17 mouse cellular contexts compared by ENCODE assay signal in the genomic region with DNA sequence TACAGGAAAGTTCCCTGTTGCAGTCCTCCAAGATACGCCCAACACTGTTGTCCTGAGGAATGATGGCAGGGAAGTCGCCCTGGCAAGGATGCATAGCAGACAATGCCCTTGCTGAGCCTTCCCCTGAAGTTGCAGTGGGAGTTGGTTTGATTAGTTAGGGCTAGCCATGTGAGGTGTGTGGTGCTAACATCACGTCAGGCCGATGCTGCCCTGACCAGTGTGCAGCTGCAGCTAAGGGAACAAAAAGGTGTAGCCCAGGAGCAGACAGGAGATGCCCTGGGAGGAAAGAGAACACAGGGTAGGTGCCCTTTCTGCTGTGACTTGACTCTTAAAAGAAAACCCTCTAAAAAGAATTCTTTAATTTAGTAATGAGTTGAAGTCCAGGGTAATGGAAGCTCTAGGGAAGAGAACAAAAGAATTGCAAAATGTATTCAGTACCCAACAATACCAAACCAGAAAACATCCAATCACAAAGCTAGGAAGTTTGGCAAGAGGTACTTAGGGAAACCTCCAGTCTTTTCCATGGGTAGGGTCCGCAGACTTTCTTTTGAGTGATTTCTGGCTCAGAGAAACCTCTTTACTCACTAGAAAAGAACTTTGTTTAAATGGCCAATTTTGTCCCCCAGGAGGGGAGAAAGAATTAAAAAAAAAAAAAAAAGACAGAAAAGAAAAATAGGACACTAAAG. TPM values are rescaled to one million over a fixed set of nuclear protein-coding genes. Genes with fewer than 3 reads are reported as not detected.
DNase-seq lines count a peak whose midpoint lies in the region; ATAC-seq and TF ChIP-seq lines count a peak whose summit lies in the region.
"Had no signal": no experiment of that assay in that cellular context is flagged by ENCODE, and none has a peak within 500 bp of the region (broad histone marks: within the 10 kb centered on the region; RNA-seq: fewer than 3 reads in every experiment).

No protein-coding gene starts in this region.

- peaks cover 14% of the 10 kb centered on the region; the same call in 1 of the 2 replicates for H3K4me1 ChIP-seq in embryonic facial prominence, embryonic 14.5 days (ENCODE audit: control insufficient read depth, insufficient read depth, low read length)
- no peaks in the 10 kb centered on the region for H3K4me1 ChIP-seq in hindbrain, embryonic 14.5 days (replicated peaks; ENCODE audit: control insufficient read depth, insufficient read depth, low read length)
- H3K4me1 ChIP-seq in midbrain, postnatal 0 days (ENCODE audit: insufficient read depth, low read length), result no peaks in the 10 kb centered on the region
- H3K4me1 ChIP-seq: liver, embryonic 15.5 days had no signal

- H3K9ac ChIP-seq in embryonic facial prominence, embryonic 14.5 days (ENCODE audit: low read depth, low read length), result no peak overlapping the region
- no peak overlapping the region for H3K9ac ChIP-seq in hindbrain, embryonic 14.5 days
- H3K9ac ChIP-seq in midbrain, postnatal 0 days (replicated peaks; ENCODE audit: low read length, poor library complexity, severe bottlenecking), result no peak overlapping the region
- H3K9ac ChIP-seq: embryonic facial prominence, embryonic 13.5 days; kidney, embryonic 15.5 days; liver, embryonic 15.5 days had no signal

- H3K27ac ChIP-seq in gastrocnemius, adult 2 months, result peak overlapping the region; percentile 31
- 0 out of 2 replicates have a peak overlapping the region, but pooled peaks have one; percentile 10 for H3K27ac ChIP-seq in embryonic facial prominence, embryonic 14.5 days (replicated peaks; ENCODE audit: low read depth, low read length)
- peak overlapping the region; percentile 59 for H3K27ac ChIP-seq in hindbrain, embryonic 14.5 days
- H3K27ac ChIP-seq in midbrain, postnatal 0 days (ENCODE audit: low read depth, low read length), result no peak overlapping the region
- H3K27ac ChIP-seq: embryonic facial prominence, embryonic 13.5 days; kidney, embryonic 15.5 days; liver, embryonic 15.5 days had no signal

- H3K9me3 ChIP-seq in embryonic facial prominence, embryonic 14.5 days (ENCODE audit: control insufficient read depth, low read length), result no peaks in the 10 kb centered on the region
- H3K9me3 ChIP-seq in hindbrain, embryonic 14.5 days (ENCODE audit: control insufficient read depth, low read length), result no peaks in the 10 kb centered on the region
- no peaks in the 10 kb centered on the region for H3K9me3 ChIP-seq in midbrain, postnatal 0 days (ENCODE audit: low read length)
- H3K9me3 ChIP-seq: embryonic facial prominence, embryonic 13.5 days; kidney, embryonic 15.5 days; liver, embryonic 15.5 days had no signal

- H3K4me2 ChIP-seq in embryonic facial prominence, embryonic 14.5 days (ENCODE audit: low read depth, low read length), result no peak overlapping the region
- no peak overlapping the region for H3K4me2 ChIP-seq in hindbrain, embryonic 14.5 days (replicated peaks)
- no peak overlapping the region for H3K4me2 ChIP-seq in midbrain, postnatal 0 days (ENCODE audit: low read depth, low read length, poor library complexity, severe bottlenecking)
- H3K4me2 ChIP-seq: embryonic facial prominence, embryonic 13.5 days; kidney, embryonic 15.5 days; liver, embryonic 15.5 days had no signal

- intact Hi-C loops in gastrocnemius, adult 2 months (cut with DNase I), result no loop called here
- intact Hi-C loops in gastrocnemius, postnatal 14 days (cut with DNase I; ENCODE audit: low total_unique reads), result no loop called here

- no peak overlapping the region for H3K4me3 ChIP-seq in gastrocnemius, adult 2 months
- no peak overlapping the region for H3K4me3 ChIP-seq in embryonic facial prominence, embryonic 14.5 days (ENCODE audit: low read depth, low read length)
- no peak overlapping the region for H3K4me3 ChIP-seq in hindbrain, embryonic 14.5 days (replicated peaks; ENCODE audit: low read length)
- H3K4me3 ChIP-seq in midbrain, postnatal 0 days (ENCODE audit: low read depth, low read length), result no peak overlapping the region
- H3K4me3 ChIP-seq: embryonic facial prominence, embryonic 13.5 days; kidney, embryonic 15.5 days; liver, embryonic 15.5 days; myocyte had no signal

- no peak for ATAC-seq in embryonic facial prominence, embryonic 14.5 days (ENCODE audit: low read depth)
- peak; percentile 75; the same call in 1 of the 2 replicates for ATAC-seq in hindbrain, embryonic 14.5 days (ENCODE audit: low FRiP score)
- no peak for ATAC-seq in midbrain, postnatal 0 days (ENCODE audit: low FRiP score)

- TF ChIP-seq CTCF in gastrocnemius, adult 2 months (IDR thresholded peaks at IDR 0.05), result no peak
- no peak for TF ChIP-seq CTCF in midbrain, postnatal 0 days (IDR thresholded peaks at IDR 0.05)

- 0 out of 2 replicates have a peak, but pooled peaks cover 1% of the 10 kb centered on the region for H3K36me3 ChIP-seq in embryonic facial prominence, embryonic 14.5 days (ENCODE audit: control insufficient read depth, insufficient read depth, low read length)
- peaks cover 33% of the 10 kb centered on the region for H3K36me3 ChIP-seq in hindbrain, embryonic 14.5 days (replicated peaks; ENCODE audit: control insufficient read depth, insufficient read depth)
- peaks cover 7% of the 10 kb centered on the region for H3K36me3 ChIP-seq in midbrain, postnatal 0 days (ENCODE audit: insufficient read depth, low read length)
- H3K36me3 ChIP-seq: liver, embryonic 15.5 days had no signal

- 80% methylated on average over 5 of the region's 5 CpGs for WGBS in embryonic facial prominence, embryonic 14.5 days
- 40% methylated on average over 5 of the region's 5 CpGs for WGBS in hindbrain, embryonic 14.5 days
- 50% methylated on average over 5 of the region's 5 CpGs for WGBS in midbrain, postnatal 0 days

- DNase-seq in gastrocnemius, adult 2 months, result no peak
- no peak for DNase-seq in gastrocnemius, postnatal 14 days
- no peak for DNase-seq in embryonic facial prominence, embryonic 14.5 days (ENCODE audit: low spot score)
- DNase-seq in hindbrain, embryonic 14.5 days (ENCODE audit: low spot score), result no peak
- DNase-seq in midbrain, postnatal 0 days (ENCODE audit: low spot score), result peak; percentile 51
- no peak for DNase-seq in urinary bladder, postnatal 4 days (ENCODE audit: low spot score in 2 of 2)
- DNase-seq in kidney, postnatal 14 days, result no peak
- DNase-seq in kidney, adult 11 months, result no peak
- DNase-seq: adrenal gland, postnatal 36 days; cerebellum, adult 11 months had no signal

- no peaks in the 10 kb centered on the region for H3K27me3 ChIP-seq in embryonic facial prominence, embryonic 14.5 days (replicated peaks; ENCODE audit: control insufficient read depth, insufficient read depth, low read length)
- no peaks in the 10 kb centered on the region for H3K27me3 ChIP-seq in hindbrain, embryonic 14.5 days (ENCODE audit: control insufficient read depth, insufficient read depth, low read length)
- no peaks in the 10 kb centered on the region for H3K27me3 ChIP-seq in midbrain, postnatal 0 days (ENCODE audit: insufficient read depth, low read length)
- H3K27me3 ChIP-seq: embryonic facial prominence, embryonic 13.5 days; kidney, embryonic 15.5 days; liver, embryonic 15.5 days had no signal

RNA-seq across cellular contexts. Expression of gene Tigit, which starts 40.5 kb away (rescaled TPM):
- not detected for total RNA-seq in gastrocnemius, adult 2 months (2021)
- total RNA-seq in gastrocnemius, postnatal 14 days (2021), result not detected
- polyA plus RNA-seq in embryonic facial prominence, embryonic 14.5 days (2014; fragmentation: Nextera tagmentation; extraction: Ambion mirVana), result not detected in 2 replicates
- polyA plus RNA-seq in hindbrain, embryonic 14.5 days (2014; fragmentation: Nextera tagmentation; extraction: Ambion mirVana), result not detected in 2 replicates
- not detected in 2 replicates for total RNA-seq in midbrain, postnatal 0 days (2014; rRNA removed)
- 0.17 TPM in 1 of 2 replicates, not detected in the other for polyA plus RNA-seq in midbrain, postnatal 0 days (2015; fragmentation: Nextera tagmentation; extraction: Ambion mirVana)
- total RNA-seq: adrenal gland, postnatal 36 days; hematopoietic stem cell, adult 5-6 weeks; layer of hippocampus, postnatal 10 days had no signal
- polyA plus RNA-seq: embryonic facial prominence, embryonic 13.5 days; kidney, embryonic 15.5 days; limb, embryonic 11.5 days; liver, embryonic 15.5 days had no signal
